In the genomic region with DNA sequence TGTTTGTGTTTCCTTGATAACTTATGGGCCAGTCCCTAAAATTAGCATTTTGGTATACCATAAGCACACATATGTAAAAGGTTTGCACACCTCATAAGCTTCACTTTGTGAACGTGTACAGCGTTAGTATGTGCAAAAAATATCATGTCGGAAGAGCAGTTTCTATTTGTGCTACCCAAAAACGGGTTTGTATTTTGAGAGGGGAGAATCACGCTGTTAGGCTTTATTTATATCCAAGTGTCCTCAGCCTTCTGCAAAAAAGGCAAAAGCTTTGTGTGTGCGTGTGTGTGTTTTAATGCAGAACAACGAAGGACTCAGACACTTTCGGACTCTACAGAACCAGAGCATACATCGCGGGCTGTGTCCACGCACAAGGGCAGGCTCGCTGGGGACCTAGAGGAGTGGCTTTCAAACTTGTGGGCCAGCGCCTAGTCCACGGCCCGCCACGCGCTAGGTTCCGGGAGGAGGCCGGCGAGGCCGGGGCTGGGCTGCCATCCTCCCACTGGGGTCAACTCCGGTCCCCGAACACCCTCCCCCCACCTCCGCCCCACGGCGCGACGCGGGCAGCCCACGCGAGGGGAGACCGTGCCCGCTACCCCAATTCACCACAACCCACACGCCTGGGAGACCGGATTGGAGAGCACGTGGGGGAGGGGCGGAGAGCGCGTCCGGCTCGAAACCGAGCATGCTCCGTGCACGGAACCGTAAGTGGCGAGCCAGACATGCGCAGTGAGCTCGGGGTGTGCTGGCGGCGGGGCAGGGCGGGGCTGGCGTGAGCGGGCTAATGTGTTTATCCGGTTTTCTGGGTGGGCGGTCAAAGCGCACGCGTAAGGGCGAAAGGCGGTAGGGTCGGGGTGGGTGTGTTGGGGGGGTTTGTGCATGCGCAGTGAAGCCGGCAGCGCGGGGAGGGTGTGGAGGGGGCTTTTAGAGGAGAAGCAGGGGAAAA, we compare ENCODE assay signal across 8 mouse cellular contexts. TPM values are rescaled to one million over a fixed set of nuclear protein-coding genes. Genes with fewer than 3 reads are reported as not detected.
DNase-seq lines count a peak whose midpoint lies in the region; ATAC-seq and TF ChIP-seq lines count a peak whose summit lies in the region.

No protein-coding gene starts in this region.

- no peaks in the 10 kb centered on the region for H3K9me3 ChIP-seq in hindbrain, embryonic 10.5 days
- no peaks in the 10 kb centered on the region for H3K9me3 ChIP-seq in lung, postnatal 0 days (ENCODE audit: low read length)

- ATAC-seq in lung, postnatal 0 days = peak; percentile 92

- TF ChIP-seq EP300 in lung, postnatal 0 days (IDR thresholded peaks at IDR 0.05) = 0 out of 2 replicates have a peak, but pooled peaks have one; percentile 18

- H3K4me2 ChIP-seq in lung, postnatal 0 days (replicated peaks; ENCODE audit: low read depth, low read length) = peak overlapping the region; percentile 78

- H3K9ac ChIP-seq in lung, postnatal 0 days (replicated peaks; ENCODE audit: low read depth) = peak overlapping the region; percentile 68

- peaks cover 27% of the 10 kb centered on the region for H3K4me1 ChIP-seq in hindbrain, embryonic 10.5 days (replicated peaks)
- H3K4me1 ChIP-seq in lung, postnatal 0 days (ENCODE audit: insufficient read depth, low read depth, low read length) = peaks cover 3% of the 10 kb centered on the region; the same call in 1 of the 2 replicates

- DNase-seq in MEL-GATA-1-ER (ENCODE audit: extremely low read depth, low read depth) = peak; percentile 93
- DNase-seq in cerebellum, adult 8-10 months = peak; percentile 99
- peak; percentile 98 for DNase-seq in forelimb bud, embryonic 11.5 days (ENCODE audit: low read depth, low spot score)
- peak; percentile 99 for DNase-seq in hindbrain, embryonic 10.5 days (ENCODE audit: low spot score)
- DNase-seq in layer of hippocampus, adult 9-11 months = peak; percentile 99
- DNase-seq in lung, postnatal 0 days (ENCODE audit: low spot score) = peak; percentile 99
- DNase-seq in ovary, postnatal 14 days (ENCODE audit: low spot score) = peak; percentile 96
- DNase-seq in thymus, postnatal 14 days = peak; percentile 99

- H3K27ac ChIP-seq in hindbrain, embryonic 10.5 days = peak overlapping the region; percentile 99
- peak overlapping the region; percentile 100 for H3K27ac ChIP-seq in lung, postnatal 0 days (ENCODE audit: low read length)

- H3K36me3 ChIP-seq in hindbrain, embryonic 10.5 days = no peaks in the 10 kb centered on the region; the same call in 1 of the 2 replicates
- H3K36me3 ChIP-seq in lung, postnatal 0 days (ENCODE audit: insufficient read depth, low read length) = no peaks in the 10 kb centered on the region

- 2% methylated on average over 62 of the region's 65 CpGs for WGBS in hindbrain, embryonic 10.5 days
- under 1% methylated on average over 55 of the region's 65 CpGs for WGBS in lung, postnatal 0 days

- H3K27me3 ChIP-seq in hindbrain, embryonic 10.5 days (ENCODE audit: insufficient read depth, poor library complexity, severe bottlenecking) = no peaks in the 10 kb centered on the region
- no peaks in the 10 kb centered on the region for H3K27me3 ChIP-seq in lung, postnatal 0 days (replicated peaks; ENCODE audit: insufficient read depth, low read length)

- peak overlapping the region; percentile 98 for H3K4me3 ChIP-seq in hindbrain, embryonic 10.5 days
- peak overlapping the region; percentile 98 for H3K4me3 ChIP-seq in lung, postnatal 0 days (ENCODE audit: low read depth, low read length)

- TF ChIP-seq CTCF in lung, postnatal 0 days (IDR thresholded peaks at IDR 0.05) = no peak

RNA-seq across cellular contexts. Expression of a gene that starts 0.6 kb away (rescaled TPM):
- polyA plus RNA-seq in hindbrain, embryonic 10.5 days (2016; fragmentation: Nextera tagmentation; extraction: Ambion mirVana) = 3.7 and 4.5 TPM in 2 replicates
- polyA plus RNA-seq in lung, postnatal 0 days (2015; fragmentation: Nextera tagmentation; extraction: Ambion mirVana) = 5.0 and 5.8 TPM in 2 replicates

RNA-seq across cellular contexts. Expression of a gene that starts 38.6 kb away (rescaled TPM):
- polyA plus RNA-seq in hindbrain, embryonic 10.5 days (2016; fragmentation: Nextera tagmentation; extraction: Ambion mirVana) = 13.2 and 14.2 TPM in 2 replicates
- polyA plus RNA-seq in lung, postnatal 0 days (2015; fragmentation: Nextera tagmentation; extraction: Ambion mirVana) = 19.7 and 19.8 TPM in 2 replicates

Comparison
In these comparisons a context has a peak if more than half of its experiments do, and no peak if none do; other contexts are left out.
1. Peak in every context shown above with its lines: DNase-seq, ATAC-seq, H3K4me3 ChIP-seq and H3K27ac ChIP-seq.